Mouse (Mus musculus) limb, embryonic 14.5 days (tissue): ENCODE data around the gene Lrp8. TPM values are rescaled to one million over a fixed set of nuclear protein-coding genes. Genes with fewer than 3 reads are reported as not detected.

ENCODE experiments used
- ATAC-seq: fragments of 200-750 bp; cut with Nextera tagmentation; 2 replicates; pipeline ENCODE4 v1.8.0; 2017; ENCODE audit warnings: low read depth, moderate number of reproducible peaks, moderate TSS enrichment; ENCODE audit not compliant: low FRiP score
- DNase-seq: peaks from one replicate; pipeline ENCODE4 v3.0.0-alpha.2; 2015; ENCODE audit warnings: low spot score
- H3K27ac ChIP-seq: fragments of 300-500 bp; sonication (generic); replicated peaks from 2 replicates; pipeline ENCODE4 v1.5.1; 2014; ENCODE audit warnings: low read depth, mild to moderate bottlenecking, low read length, moderate library complexity, mixed read lengths
- H3K27me3 ChIP-seq: fragments of 300-500 bp; sonication (generic); 2 replicates; pipeline ENCODE4 v1.6.1; 2014; ENCODE audit warnings: low read length, mixed read lengths; ENCODE audit not compliant: control insufficient read depth, insufficient read depth
- H3K36me3 ChIP-seq: fragments of 300-500 bp; sonication (generic); 2 replicates; pipeline ENCODE4 v1.6.1; 2014; ENCODE audit warnings: mild to moderate bottlenecking, low read length, moderate library complexity, mixed read lengths; ENCODE audit not compliant: control insufficient read depth, insufficient read depth
- H3K4me1 ChIP-seq: fragments of 300-500 bp; sonication (generic); 2 replicates; pipeline ENCODE4 v1.6.1; 2014; ENCODE audit warnings: antibody characterized with exemption, low read length, mixed read lengths; ENCODE audit not compliant: control insufficient read depth, insufficient read depth
- H3K4me2 ChIP-seq: fragments of 300-500 bp; sonication (generic); replicated peaks from 2 replicates; pipeline ENCODE4 v1.6.1; 2014; ENCODE audit warnings: low read depth, mild to moderate bottlenecking, low read length, moderate library complexity; ENCODE audit not compliant: severe bottlenecking
- H3K4me3 ChIP-seq: fragments of 300-500 bp; sonication (generic); replicated peaks from 2 replicates; pipeline ENCODE4 v1.5.1; 2014; ENCODE audit warnings: low read length
- H3K9ac ChIP-seq: fragments of 300-500 bp; sonication (generic); 2 replicates; pipeline ENCODE4 v1.6.1; 2014; ENCODE audit warnings: mild to moderate bottlenecking, low read depth, low read length, moderate library complexity; ENCODE audit not compliant: severe bottlenecking
- H3K9me3 ChIP-seq: fragments of 300-500 bp; sonication (generic); 2 replicates; pipeline ENCODE4 v1.6.1; 2016; ENCODE audit warnings: low read length; ENCODE audit not compliant: control insufficient read depth
- POLR2A ChIP-seq: fragments of 200-500 bp; IDR thresholded peaks from 2 replicates; pipeline ENCODE4 v1.8.0; 2012; ENCODE audit warnings: inconsistent platforms, mild to moderate bottlenecking, moderate library complexity, borderline replicate concordance; ENCODE audit not compliant: insufficient read depth, insufficient read length; ENCODE audit errors: extremely low read depth
- WGBS: fragments of 180-500 bp; shearing (Covaris S2); extraction: QIAGEN DNeasy Blood & Tissue Kit; methylation state at CpG from one replicate; pipeline ENCODE4 v1.1.7; 2014; 5-methylcytosine and 5-hydroxymethylcytosine counted together
- polyA plus RNA-seq, 2 experiments: library from polyadenylated mRNA; depleted of rRNA in 1 of 2; stranded (reverse) in 1 of 2; unstranded in 1 of 2; fragments of >200 nt; fragmentation: Nextera tagmentation in 1 of 2; extraction: Ambion mirVana in 1 of 2; gene quantifications; 2 replicates each; pipeline versions ENCODE4 v1.2.1 to v1.2.3; 2012 to 2014

Lrp8 gene
- polyA plus RNA-seq, 2 experiments = 3.2 to 10.5 TPM

GRCm38 (mm10) chr4:107899211-107899927 is 97.3 kb downstream of the Lrp8 start:
- DNase-seq (no peak), ATAC-seq (no peak)
- no peaks in the 10 kb centered on the region for H3K9me3 ChIP-seq
- no peak overlapping the region for H3K27ac ChIP-seq
- H3K4me3 ChIP-seq = no peak overlapping the region
- H3K9ac ChIP-seq = no peak overlapping the region
- no peak for TF ChIP-seq POLR2A
- WGBS = 91% methylated on average over 5 of the region's 5 CpGs
- no peaks in the 10 kb centered on the region for H3K27me3 ChIP-seq
- peaks cover 54% of the 10 kb centered on the region for H3K36me3 ChIP-seq
- no peaks in the 10 kb centered on the region for H3K4me1 ChIP-seq
- no peak overlapping the region for H3K4me2 ChIP-seq

GRCm38 (mm10) chr4:107900206-107900605 is 98.1 kb downstream of the Lrp8 start:
- ATAC-seq = no peak
- 93% methylated on average over 3 of the region's 3 CpGs for whole genome bisulfite sequencing
- no peak for TF ChIP-seq POLR2A

GRCm38 (mm10) chr4:107904252-107904651 is 102.2 kb downstream of the Lrp8 start:
- ATAC-seq (no peak), DNase-seq (no peak)
- H3K36me3 ChIP-seq = peaks cover 49% of the 10 kb centered on the region
- WGBS = 92% methylated on average over 10 of the region's 10 CpGs
- no peak for TF ChIP-seq POLR2A
- no peak overlapping the region for H3K4me3 ChIP-seq
- H3K9me3 ChIP-seq = no peaks in the 10 kb centered on the region
- H3K27me3 ChIP-seq = no peaks in the 10 kb centered on the region
- H3K27ac ChIP-seq = no peak overlapping the region
- H3K9ac ChIP-seq = no peak overlapping the region
- no peaks in the 10 kb centered on the region for H3K4me1 ChIP-seq
- H3K4me2 ChIP-seq = no peak overlapping the region

More at GRCm38 (mm10) chr4:107900206-107900605, 98.1 kb downstream of the Lrp8 start:
- no peaks in the 10 kb centered on the region for H3K27me3 ChIP-seq
- peaks cover 60% of the 10 kb centered on the region for H3K36me3 ChIP-seq
- no peak overlapping the region for H3K4me2 ChIP-seq
- DNase-seq = no peak
- H3K9me3 ChIP-seq = no peaks in the 10 kb centered on the region
- H3K4me3 ChIP-seq = no peak overlapping the region
- no peak overlapping the region for H3K27ac ChIP-seq
- H3K4me1 ChIP-seq = no peaks in the 10 kb centered on the region
- no peak overlapping the region for H3K9ac ChIP-seq

GRCm38 (mm10) chr4:107906561-107906960 is 104.5 kb downstream of the Lrp8 start:
- Histone ChIP-seq H3K27ac (no peak overlapping the region), H3K4me3 (no peak overlapping the region), H3K27me3 (no peaks in the 10 kb centered on the region), H3K4me2 (no peak overlapping the region), H3K9ac (no peak overlapping the region), H3K9me3 (no peaks in the 10 kb centered on the region), H3K4me1 (no peaks in the 10 kb centered on the region), H3K36me3 (peaks cover 56% of the 10 kb centered on the region)
- WGBS = 93% methylated on average over 9 of the region's 9 CpGs
- DNase-seq (no peak), ATAC-seq (no peak)
- TF ChIP-seq POLR2A = no peak

- Histone ChIP-seq H3K9ac (no peak overlapping the region), H3K27ac (no peak overlapping the region), H3K4me1 (no peaks in the 10 kb centered on the region), H3K4me3 (no peak overlapping the region), H3K36me3 (peaks cover 54% of the 10 kb centered on the region), H3K9me3 (no peaks in the 10 kb centered on the region), H3K27me3 (no peaks in the 10 kb centered on the region), H3K4me2 (no peak overlapping the region)
- no peak for ATAC-seq
- DNase-seq = no peak
- no peak for TF ChIP-seq POLR2A
- 93% methylated on average over 4 of the region's 4 CpGs for WGBS
Measured at GRCm38 (mm10) chr4:107910020-107910419, 108.0 kb downstream of the Lrp8 start.
